Mouse (Mus musculus): Measurements from ENCODE around the gene Sly. TPM values are rescaled to one million over a fixed set of nuclear protein-coding genes. Genes with fewer than 3 reads are reported as not detected.
"Not testable (repeated sequence)": the region's sequence is repeated elsewhere in the genome, so short reads cannot be mapped to it uniquely, and the experiment has no call there.

The Sly gene
- polyA plus RNA-seq (2016; fragmentation: Nextera tagmentation; extraction: Ambion mirVana) = not detected in 2 replicates

DNA sequence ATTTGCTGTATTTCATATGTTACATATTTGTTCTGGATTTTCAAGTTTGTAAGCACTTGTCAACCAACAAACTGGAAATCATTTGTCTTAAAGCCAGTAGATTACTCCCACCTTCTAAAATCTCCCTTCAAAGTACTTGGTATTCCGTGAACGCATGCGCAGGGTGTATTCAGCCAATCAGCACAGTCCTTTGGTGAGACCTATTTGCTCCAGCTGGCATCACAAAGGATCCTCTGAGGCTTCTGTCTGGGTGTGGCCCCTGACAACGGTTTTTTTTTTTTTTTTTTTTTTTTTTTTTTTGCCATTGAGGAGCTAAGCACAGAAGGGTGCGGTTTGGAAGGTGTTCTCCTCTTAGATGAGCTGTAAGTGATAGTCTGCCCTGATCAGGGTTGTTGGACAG lies at the start of gene Sly:
TSS of gene Sly (plus strand) at position 301 of the 400 bp plus-strand sequence.
- not testable (repeated sequence) for H3K9me3 ChIP-seq (replicated peaks); H3K4me3 ChIP-seq; H3K27me3 ChIP-seq (replicated peaks); H3K9ac ChIP-seq; H3K36me3 ChIP-seq; H3K4me1 ChIP-seq; ATAC-seq; H3K27ac ChIP-seq; H3K4me2 ChIP-seq
- WGBS (ENCODE audit: insufficient replicate concordance) = no CpG with 5 or more reads among the region's 5 CpGs

Measured in liver, embryonic 12.5 days (tissue).